Mouse (Mus musculus) frontal cortex, adult (tissue): Measurements from ENCODE around the gene Mpp3.

ENCODE experiments used
- ATAC-seq: cut with Nextera tagmentation; 2 replicates; pipeline ENCODE4 v1.9.2; 2017; ENCODE audit warnings: mild to moderate bottlenecking, moderate library complexity, mixed read lengths; ENCODE audit not compliant: low TSS enrichment

The Mpp3 gene

DNA sequence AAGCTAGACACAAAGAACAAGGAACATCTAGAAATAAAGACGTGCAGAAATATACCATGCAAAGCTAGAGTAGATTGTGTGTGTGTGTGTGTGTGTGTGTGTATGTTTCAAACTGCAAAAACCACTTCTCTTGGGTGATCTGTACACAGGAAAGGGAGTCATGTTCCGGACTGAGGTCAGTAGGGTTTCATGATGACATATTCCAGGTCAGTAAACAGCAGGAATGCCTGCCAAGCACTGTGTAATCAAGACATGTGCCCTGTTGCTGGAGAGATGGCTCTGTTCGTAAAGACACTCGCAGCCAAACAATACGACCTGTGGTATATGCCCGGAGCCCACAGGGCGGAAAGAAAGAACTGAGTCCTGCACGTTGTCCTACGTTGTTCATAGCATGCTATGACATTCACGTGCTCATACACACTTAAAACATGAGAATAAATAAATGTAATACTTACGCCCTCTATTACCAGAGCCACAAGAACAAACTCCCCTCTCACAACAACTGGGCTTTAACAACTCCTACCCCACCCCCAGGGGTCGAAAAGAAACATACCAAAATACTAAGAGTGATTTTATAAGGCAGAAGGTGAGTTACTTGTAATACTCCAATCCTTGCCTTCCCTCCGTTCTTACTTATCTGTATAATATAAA lies 11.4 kb upstream of the Mpp3 start:
- ATAC-seq: no peak

DNA sequence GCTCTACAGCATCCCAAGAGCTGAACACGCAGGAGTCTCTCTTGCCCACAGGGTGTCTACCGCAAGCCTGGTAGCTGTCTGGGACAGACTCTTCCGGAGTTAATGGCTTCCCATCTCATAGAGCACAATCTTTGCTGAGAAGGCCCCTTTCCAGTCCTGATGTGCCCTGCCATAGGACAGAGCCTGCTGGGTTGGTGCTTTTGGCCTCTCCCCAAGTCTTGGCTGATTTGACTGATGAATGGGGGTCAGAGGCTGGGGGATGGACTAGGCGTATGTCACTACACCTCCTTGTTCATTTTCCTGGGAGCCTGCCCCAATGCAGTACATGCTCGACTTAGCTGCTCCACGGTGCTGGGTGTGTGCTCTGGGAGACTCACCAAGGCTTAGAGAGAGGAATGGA lies 9.5 kb upstream of the Mpp3 start:
- no peak for ATAC-seq

DNA sequence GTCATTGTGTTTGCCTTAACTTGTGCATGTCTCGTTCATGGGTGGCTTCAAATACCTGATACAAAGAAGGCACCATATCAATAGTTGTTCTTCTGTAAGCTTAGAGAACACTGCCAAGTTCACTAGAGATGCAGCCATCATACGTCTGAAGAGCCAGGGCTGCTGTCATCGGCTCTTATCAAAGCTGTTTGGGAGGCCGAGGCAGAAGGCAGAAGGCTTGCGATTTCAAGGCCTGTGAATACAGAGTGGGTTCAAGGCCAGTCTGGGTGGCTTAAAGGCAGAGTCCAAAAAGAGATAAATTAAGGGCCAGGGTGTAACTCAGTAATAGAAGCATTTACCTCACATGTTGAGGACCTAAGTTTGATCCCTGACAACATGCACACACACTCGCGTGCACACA lies 8.1 kb upstream of the Mpp3 start:
- ATAC-seq: no peak

DNA sequence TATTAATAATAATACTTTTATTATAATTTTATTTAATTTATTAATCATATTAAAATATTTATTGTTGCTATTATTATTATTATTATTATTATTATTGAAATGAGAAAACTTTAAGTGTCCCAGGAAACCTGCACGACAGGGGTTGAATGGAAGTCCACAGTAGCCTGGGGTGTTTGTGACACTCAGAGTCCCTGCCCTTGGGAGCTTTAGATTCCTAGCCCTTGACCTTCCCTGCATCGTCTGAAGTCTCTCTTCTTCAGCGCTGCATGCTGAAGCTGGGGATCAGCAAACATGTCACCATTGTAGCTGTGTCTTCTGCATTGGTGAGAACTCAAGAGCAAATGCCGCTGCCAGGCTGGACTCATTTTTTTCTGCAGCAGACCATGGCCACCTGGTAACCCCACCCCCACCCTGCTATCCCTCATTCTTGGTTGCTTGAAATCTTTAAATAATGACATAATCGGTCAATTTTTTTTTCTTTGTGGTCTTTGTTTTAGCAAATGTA lies 7.2 kb upstream of the Mpp3 start:
- ATAC-seq: no peak

DNA sequence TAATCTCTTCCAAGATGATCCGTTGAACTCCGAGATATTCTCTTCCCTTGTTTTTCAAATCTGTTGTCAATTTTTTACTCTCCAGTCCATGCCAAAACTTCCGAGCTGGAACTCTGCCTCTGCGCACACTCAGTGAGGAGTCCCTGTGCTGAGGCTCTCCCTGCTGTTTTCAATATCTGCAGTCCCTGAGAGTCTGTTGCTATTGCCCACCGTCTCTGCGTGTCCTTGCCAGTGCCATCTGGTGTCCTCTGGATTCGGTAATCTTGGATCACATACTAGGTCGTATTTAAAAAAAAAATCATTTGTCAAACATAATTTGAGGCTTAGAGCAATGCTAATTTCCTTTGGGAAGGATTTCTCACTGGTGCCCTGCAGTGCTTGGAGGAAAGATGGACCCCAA lies 6.6 kb upstream of the Mpp3 start:
- ATAC-seq: no peak

DNA sequence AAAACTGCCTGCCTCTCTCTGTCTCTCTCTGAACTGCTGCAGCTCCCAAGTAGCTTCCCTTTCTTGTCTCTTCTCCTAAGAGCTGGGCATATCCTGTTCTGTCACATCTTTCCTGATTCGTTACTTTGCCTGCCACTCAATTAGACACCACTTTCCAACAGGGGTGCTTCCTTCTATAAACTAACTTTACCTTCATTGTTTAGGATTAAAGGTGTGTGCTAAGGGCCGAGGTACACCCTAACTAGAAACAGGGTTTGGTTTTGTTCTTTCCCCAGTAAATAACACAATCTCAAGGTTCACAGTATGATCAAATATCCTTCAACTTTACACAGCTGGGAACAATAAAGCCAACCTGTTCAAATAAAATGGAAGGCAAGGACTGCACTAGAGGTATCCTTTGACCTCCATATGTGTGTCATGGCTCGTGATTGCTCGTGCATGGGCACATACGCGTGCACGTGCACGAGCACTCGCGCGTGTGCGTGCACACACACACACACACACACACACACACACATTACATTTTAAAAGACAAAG lies 4.9 kb upstream of the Mpp3 start:
- no peak for ATAC-seq

DNA sequence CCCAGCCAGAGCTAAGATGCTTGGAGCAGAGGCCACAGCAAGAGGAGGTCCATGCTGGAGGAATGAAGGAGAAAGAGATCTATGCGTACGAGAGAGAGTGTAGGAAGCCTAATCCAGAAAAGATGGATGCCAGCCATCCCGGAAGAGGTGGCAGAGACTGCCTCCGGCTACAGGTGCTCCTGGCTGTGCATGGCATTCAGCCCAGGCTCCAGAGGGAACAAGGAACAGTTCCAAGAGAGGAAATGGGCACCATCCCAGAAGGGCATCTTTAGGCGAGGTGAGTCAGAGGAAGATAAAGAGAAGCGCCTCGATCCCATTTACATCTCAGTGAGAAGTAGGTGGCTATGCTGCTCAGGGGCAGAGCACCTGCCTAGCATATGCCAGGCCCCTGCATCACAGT lies 2.9 kb upstream of the Mpp3 start:
- peak; percentile 51; the same call in 1 of the 2 replicates for ATAC-seq

DNA sequence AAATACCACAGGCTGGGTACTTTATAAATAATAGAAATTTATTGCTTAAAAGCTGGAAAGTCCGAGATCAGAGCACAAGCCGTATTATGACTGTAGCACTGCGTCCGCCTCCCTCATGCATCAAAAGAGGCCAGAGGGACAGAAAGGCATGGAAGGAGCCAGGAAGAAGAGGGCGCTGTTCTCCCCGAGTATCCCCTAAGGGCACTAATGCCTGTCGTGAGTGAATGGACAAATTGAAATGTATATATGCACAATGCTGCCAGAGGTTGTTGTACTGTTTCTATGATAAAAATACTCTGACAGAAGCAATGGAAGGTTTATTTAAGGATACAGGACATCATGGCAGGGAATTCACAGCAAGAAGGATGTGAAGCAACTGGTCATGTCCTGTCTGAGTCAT lies 1.7 kb upstream of the Mpp3 start:
- ATAC-seq: no peak

DNA sequence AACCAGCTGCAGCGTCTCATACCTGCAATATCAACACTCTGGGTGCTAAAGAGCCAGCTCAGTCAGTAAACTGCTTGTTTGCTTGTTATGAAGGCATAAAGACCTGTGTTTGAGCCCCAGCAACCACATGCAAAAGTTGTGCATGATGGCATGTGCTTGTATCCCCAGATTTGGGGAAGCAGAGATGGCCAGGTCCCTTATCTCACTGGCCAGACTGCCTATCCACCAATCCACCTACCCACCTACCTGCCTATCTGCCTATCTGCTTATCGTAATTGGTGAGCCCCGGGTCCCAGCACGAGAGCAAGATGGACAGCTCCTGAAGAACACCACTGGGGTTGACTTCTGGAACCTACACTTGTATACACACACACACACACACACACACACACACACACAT lies 1.0 kb upstream of the Mpp3 start:
- no peak for ATAC-seq

DNA sequence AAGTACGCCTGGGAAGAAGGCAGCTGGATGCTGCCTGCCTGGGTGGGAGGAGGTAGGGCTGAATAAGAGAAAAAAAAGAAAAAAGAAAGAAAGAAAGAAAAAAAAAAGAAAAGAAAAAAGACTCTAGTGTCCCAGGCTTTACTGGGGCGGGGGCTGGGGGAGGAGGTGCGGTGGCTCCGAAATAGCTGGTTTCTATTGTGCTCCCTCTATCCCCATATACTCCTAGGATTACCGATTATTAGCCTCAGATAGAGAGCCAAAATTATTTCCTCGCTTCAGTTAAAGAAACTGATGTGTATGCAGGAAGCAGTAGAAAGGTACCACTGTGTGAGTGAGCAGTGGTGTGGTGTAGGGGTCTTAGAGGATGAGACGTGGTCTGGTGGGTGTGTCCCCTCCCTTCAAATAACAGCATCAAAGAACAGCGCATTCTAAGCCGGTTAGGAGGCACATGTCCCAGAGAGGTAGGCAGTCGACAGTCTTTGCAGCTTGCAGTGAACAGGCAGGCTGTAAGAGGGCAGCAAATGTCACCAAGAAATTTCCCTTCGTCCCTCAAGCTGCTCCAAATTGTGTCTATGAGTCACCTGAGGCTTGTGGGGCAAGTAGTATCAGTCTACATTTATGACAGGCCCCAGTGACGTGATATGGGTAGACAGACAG lies 772 bp downstream of the Mpp3 start:
- ATAC-seq: no peak

DNA sequence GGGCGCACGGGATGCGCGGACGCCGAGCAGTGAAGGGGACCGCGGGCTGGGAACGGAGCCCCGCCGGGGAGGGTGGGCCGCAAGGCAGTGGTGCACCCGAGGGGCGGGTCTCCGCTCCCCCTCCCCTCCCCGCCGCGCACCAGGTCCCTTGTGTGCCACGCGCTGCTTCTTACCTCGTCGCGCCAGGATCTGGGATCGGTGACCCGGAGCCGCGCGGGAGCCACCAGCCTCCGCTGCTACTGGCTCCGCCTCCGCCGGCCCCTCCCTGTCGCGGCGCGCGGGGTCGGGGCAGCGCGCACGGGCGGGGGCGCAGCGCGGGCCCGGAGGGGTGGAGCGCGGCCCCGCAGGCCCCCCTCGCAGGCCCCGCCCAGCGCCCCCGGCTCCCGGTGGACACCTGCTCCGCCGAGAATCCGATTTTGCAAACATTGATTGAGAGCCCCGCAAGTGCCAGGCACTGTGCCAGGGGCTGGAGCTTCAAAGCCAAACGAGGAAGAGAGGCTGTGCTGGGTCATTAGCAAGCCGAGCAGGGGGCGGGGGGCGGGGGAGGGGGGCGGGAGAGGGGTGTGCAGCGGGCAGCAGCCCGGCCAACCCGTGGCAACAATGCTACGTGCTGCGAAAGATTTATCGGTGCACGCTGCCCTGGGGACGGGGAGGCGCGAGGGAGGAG lies 1.4 kb downstream of the Mpp3 start:
- peak; percentile 32; the same call in 1 of the 2 replicates for ATAC-seq

DNA sequence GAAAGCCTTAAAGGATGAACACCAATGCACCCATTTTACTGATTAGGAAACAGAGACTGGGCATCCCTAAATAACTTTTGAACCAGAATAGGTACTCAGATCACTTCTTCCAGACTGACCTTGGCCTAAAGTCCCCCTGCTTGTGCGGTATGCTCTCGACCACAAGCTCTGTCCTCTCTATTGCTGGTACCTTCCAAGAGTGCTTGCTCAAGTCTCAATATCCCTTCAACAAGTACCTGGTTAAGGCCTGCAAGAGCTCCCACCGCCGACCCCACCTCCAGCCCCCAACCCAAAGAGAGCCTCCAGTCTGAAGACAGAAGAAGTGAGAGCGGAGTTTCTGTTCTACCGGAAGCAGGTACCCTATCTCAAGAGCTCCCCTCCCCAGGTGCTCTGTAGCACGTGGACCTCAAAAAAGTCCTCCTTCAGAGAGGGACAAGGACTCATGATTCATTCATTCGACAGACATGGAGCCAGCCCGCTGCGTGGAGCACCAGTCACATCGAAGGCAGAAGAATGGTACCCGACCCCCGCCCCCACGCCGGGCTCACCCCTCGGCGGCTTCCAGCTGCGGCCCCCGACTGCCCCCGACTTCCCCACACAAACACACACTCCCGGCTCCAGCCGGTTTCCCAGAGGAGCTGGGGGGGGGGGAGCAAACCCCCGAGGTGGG lies 2.1 kb downstream of the Mpp3 start:
- no peak for ATAC-seq

DNA sequence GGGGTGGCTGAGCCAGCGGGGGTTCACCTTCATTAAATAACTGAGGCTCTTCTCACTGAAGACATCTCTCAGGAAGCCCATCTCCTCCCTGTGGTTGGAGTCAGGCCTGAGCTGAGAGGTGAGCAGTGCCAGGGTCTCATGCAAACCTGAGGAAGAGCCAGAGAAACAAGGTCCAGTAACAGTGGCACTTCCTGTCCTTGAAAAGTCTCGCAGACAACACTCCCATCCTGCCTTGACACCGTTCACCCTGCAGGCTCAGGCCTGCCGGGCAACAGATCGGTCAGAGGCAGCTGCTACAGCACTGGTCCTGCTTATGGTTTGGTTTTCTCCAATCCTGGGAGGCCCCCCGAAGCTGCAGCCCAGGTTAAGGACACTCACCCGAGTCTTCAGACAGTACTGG lies 2.9 kb downstream of the Mpp3 start:
- ATAC-seq: no peak

DNA sequence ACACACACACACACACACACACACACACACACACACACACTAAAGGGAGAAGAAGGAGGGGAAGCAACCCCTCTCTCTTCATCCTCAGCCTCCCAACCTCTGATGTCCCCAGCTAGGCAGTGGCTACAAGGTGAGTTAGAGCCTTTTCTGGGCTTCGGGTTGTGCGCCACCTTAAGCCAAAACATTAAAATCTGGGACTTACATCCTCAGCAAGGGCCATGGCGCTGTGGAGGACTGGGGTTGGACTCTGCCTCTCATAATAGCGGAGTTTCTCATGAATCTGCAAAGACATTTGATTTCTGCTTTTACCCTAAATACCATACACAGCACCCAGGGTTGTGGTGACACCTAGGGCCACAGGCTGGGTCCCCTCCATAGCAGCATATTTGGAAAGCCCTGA lies 3.4 kb downstream of the Mpp3 start:
- ATAC-seq: no peak

DNA sequence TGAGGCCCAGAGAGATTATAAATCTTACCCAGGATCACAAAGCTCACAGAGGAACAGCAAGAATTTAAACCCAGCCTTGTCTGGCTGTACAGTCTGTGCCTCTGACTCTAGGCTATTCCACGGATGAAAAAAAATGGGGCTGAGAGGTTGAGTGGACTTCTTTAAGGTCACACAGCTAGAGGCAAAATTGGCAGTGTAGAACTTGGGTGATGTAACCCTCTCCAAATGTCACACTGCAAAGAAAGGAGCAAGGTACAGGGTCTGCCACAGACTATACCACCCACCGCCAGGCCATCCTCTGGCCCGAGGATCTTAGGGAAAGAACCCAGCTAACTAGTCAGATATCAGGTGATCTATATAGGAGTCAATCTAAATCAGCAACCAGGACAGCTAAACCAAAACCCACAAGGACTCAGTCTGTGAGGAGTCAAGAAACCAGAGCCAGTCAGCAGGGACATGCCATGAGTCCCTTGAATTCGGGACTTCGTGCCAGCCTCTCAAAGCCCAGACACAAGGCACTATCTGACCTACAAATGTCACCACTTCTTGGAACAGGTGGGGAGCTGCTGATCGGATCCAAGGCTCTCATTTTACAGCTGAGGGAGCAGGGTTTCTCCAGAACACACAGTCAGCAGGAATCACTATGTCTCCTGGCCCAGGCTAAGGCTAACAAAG lies 4.0 kb downstream of the Mpp3 start:
- no peak for ATAC-seq

DNA sequence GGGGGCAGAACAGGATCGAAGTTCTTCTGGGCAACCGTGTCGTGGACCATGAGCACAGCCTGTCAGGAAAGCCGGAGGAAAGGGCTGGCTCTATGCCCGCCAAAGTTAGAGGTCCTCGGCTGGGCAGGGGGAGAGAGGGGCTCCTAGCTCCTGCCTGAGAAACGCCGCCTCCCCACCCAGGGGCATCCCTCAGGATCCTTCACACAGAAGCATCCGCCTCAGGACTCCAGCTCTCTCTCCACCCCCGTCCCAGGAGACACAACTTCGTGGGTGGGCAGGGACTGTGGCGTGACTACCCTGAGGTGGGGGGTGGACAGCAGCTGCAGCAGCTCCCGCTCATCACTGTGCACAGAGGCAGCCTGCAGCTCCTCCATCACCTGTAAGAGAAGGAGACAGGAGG lies 4.9 kb downstream of the Mpp3 start:
- ATAC-seq: peak; percentile 72

DNA sequence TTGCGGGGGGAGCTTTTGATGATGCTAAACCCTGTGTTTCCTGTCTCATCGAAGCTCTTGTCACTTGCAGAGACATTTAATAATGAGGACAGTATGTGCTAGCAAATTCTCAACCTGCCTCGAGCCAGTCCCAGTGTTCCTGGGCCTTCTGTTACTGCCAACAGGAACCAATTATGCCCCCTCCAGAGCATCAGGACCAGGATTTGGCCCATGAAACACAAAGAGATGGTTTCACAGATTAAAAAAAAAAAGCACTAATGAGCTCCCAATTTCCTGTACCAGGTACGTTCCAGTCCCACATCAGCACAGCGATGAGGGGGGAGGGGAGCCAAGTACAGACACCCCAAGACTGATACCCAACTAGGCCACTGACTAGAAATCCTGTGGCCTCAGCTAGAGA lies 7.1 kb downstream of the Mpp3 start:
- no peak for ATAC-seq

DNA sequence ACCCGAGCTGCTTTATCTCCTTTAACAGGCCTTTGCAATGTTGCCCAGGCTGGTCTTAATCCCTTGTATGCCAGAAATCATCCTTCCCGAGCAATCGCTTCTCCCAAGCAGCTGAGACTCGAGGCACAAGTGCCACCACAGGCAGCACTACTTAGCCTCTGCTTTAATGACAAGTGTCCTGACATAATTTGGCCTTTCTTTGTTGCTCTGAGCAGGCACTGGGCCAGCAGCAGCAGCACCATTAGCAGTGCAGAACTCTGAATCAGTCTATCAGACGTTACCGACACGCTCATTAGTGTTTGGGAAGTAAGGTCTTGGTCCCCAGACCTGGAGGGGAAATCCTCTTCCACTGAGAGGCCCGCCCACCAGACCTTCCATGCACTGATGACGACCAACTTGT lies 8.5 kb downstream of the Mpp3 start:
- no peak for ATAC-seq

DNA sequence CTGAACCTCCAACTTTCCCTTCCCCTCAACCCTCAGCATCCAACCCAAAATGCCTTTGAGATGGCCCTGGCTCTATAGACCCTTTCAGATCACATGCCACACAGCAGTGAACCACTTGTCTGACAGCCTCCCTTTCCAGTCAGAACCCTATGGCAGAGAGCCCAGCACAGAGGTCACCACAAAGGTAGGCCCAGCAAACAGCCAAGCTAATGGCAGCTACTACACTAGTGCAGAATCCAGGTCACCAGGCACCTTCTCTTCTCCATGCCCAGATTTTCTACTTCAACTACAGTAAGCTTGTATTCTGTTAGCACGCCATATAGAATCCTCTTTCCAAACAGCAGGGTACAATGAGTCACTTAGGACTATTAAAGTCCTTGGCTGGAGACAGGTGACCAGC lies 12.1 kb downstream of the Mpp3 start:
- no peak; the same call in 1 of the 2 replicates for ATAC-seq

DNA sequence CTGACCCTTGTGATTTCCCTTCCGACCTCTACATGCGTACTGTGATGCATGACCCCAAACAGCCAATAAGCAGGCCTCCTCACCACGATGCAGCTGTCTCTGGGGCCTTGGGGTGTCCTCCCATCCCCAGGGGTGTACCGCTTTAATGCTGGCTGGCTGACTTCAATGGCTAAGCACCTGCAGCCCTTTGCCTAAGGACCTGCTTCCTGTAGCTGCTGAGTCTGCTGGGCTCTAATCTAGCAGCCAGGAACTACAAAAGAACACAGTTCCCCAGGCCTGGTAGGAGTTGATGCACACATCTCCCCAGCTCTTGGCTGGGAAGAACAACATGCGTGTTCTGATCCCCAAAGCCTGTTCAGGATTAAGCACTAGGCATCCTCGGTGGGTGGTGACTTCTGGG lies 12.8 kb downstream of the Mpp3 start:
- ATAC-seq: no peak

DNA sequence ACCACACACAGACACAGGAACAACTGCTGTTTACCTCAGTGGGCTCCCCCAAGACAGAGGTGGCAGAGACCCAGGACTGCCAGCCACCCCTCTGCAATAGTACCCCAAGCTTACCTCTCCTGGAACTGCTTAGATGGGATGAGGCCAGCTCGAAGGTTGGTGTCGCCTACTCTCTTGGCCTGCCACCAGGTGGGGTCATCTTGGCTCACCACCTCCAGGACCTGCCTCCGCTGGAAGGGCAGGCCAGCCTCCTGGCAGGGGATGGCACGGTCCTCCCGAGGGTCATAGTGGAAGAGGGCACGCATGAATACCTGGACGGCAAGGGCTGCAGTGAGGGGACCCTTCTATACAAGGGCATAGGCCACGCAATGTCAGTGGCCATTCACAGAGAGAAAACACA lies 15.1 kb downstream of the Mpp3 start:
- no peak for ATAC-seq

DNA sequence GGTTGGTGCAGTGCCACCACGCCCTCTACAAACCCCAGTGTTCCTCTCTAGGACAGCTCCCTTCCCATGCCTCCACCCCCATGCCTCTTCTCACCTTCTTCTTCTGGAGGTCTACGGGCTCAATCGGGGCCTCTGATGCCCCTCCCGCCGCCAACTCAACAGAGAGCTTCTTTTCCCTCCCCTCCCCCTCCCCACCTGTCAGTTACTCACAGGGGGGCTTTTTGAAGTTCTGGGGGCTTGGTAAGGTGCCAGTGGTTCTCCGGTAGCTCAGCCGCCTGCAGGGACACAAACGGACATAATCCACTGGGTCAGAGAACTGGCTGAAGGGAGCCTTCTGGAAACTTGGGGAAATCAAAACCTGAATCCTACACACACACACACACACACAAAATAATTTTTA lies 16.8 kb downstream of the Mpp3 start:
- no peak for ATAC-seq
